9 mouse cellular contexts compared by ENCODE assay signal in genomic region chr1:42243458-42243855, GRCm38 (mm10).
DNase-seq lines count a peak whose midpoint lies in the region; ATAC-seq and TF ChIP-seq lines count a peak whose summit lies in the region.
"Had no signal": no experiment of that assay in that cellular context is flagged by ENCODE, and none has a peak within 500 bp of the region (broad histone marks: within the 10 kb centered on the region; RNA-seq: fewer than 3 reads in every experiment).

No protein-coding gene starts in this region.

- no peaks in the 10 kb centered on the region for H3K36me3 ChIP-seq in heart, embryonic 10.5 days
- H3K36me3 ChIP-seq in hindbrain, embryonic 10.5 days, result no peaks in the 10 kb centered on the region
- no peaks in the 10 kb centered on the region for H3K36me3 ChIP-seq in midbrain, embryonic 12.5 days

- TF ChIP-seq POLR2A in cerebellum, adult 2 months (IDR thresholded peaks at IDR 0.05; ENCODE audit: borderline replicate concordance, insufficient read depth, low read length), result no peak

- peak overlapping the region; percentile 67; the same call in 1 of the 2 replicates for H3K27ac ChIP-seq in heart, embryonic 10.5 days
- peak overlapping the region; percentile 90 for H3K27ac ChIP-seq in hindbrain, embryonic 10.5 days
- peak overlapping the region; percentile 94 for H3K27ac ChIP-seq in midbrain, embryonic 12.5 days (replicated peaks)
- no peak overlapping the region for H3K27ac ChIP-seq in cerebellum, adult 2 months (ENCODE audit: insufficient read depth, low read length)

- DNase-seq in heart, embryonic 10.5 days (ENCODE audit: low spot score), result peak; percentile 66
- DNase-seq in heart, postnatal 4 days, result no peak
- peak; percentile 42 for DNase-seq in adrenal gland, postnatal 10 days
- peak; percentile 35 for DNase-seq in hindbrain, embryonic 10.5 days (ENCODE audit: low spot score)
- DNase-seq in adipocyte (ENCODE audit: low spot score), result no peak
- DNase-seq in urinary bladder, postnatal 4 days (ENCODE audit: low spot score in 2 of 2), result no peak
- DNase-seq in cerebellum, adult 2 months, result no peak
- DNase-seq: B cell, adult 2 months had no signal

- H3K4me3 ChIP-seq in heart, embryonic 10.5 days, result peak overlapping the region; percentile 41
- peak overlapping the region; percentile 36 for H3K4me3 ChIP-seq in hindbrain, embryonic 10.5 days
- peak overlapping the region; percentile 20 for H3K4me3 ChIP-seq in midbrain, embryonic 12.5 days
- H3K4me3 ChIP-seq in cerebellum, adult 2 months (replicated peaks; ENCODE audit: insufficient read depth, low read depth, low read length), result no peak overlapping the region

- H3K9ac ChIP-seq in midbrain, embryonic 12.5 days (replicated peaks), result no peak overlapping the region

- 38% methylated on average over 5 of the region's 5 CpGs for WGBS in heart, embryonic 10.5 days
- WGBS in hindbrain, embryonic 10.5 days, result 24% methylated on average over 5 of the region's 5 CpGs
- WGBS in midbrain, embryonic 12.5 days, result 4% methylated on average over 5 of the region's 5 CpGs
- 43% methylated on average over 5 of the region's 5 CpGs for WGBS in cerebellum, adult 2 months

- TF ChIP-seq CTCF in cerebellum, adult 2 months (IDR thresholded peaks at IDR 0.05; ENCODE audit: borderline replicate concordance, insufficient read depth, low read depth, low read length), result no peak

- H3K4me2 ChIP-seq in midbrain, embryonic 12.5 days (replicated peaks), result peak overlapping the region; percentile 37

- ATAC-seq in midbrain, embryonic 12.5 days (ENCODE audit: low FRiP score, low read depth), result peak; percentile 61

- no peaks in the 10 kb centered on the region for H3K9me3 ChIP-seq in heart, embryonic 10.5 days
- H3K9me3 ChIP-seq in hindbrain, embryonic 10.5 days, result no peaks in the 10 kb centered on the region
- no peaks in the 10 kb centered on the region for H3K9me3 ChIP-seq in midbrain, embryonic 12.5 days

- no peaks in the 10 kb centered on the region for H3K27me3 ChIP-seq in heart, embryonic 10.5 days (ENCODE audit: insufficient read depth, poor library complexity, severe bottlenecking)
- H3K27me3 ChIP-seq in hindbrain, embryonic 10.5 days (ENCODE audit: insufficient read depth, poor library complexity, severe bottlenecking), result no peaks in the 10 kb centered on the region
- H3K27me3 ChIP-seq in midbrain, embryonic 12.5 days, result no peaks in the 10 kb centered on the region
- no peaks in the 10 kb centered on the region; the same call in 1 of the 2 replicates for H3K27me3 ChIP-seq in cerebellum, adult 2 months (ENCODE audit: control insufficient read depth, insufficient read depth, low read length)

- peaks cover 8% of the 10 kb centered on the region; the same call in 1 of the 2 replicates for H3K4me1 ChIP-seq in heart, embryonic 10.5 days
- H3K4me1 ChIP-seq in hindbrain, embryonic 10.5 days (replicated peaks), result peaks cover 32% of the 10 kb centered on the region
- peaks cover 32% of the 10 kb centered on the region for H3K4me1 ChIP-seq in midbrain, embryonic 12.5 days
- no peaks in the 10 kb centered on the region for H3K4me1 ChIP-seq in cerebellum, adult 2 months (ENCODE audit: control insufficient read depth, insufficient read depth, low read length)

Comparison
In these comparisons a context has a peak if more than half of its experiments do, and no peak if none do; other contexts are left out.
1. DNase-seq: peak in heart, embryonic 10.5 days (single experiment), adrenal gland, postnatal 10 days (single experiment) and hindbrain, embryonic 10.5 days (single experiment); none in heart, postnatal 4 days (single experiment), adipocyte (single experiment), urinary bladder, postnatal 4 days (0 of 2) and cerebellum, adult 2 months (0 of 2).